Mouse (Mus musculus): ENCODE data around the gene 1810010H24Rik.

- TF ChIP-seq CTCF (IDR thresholded peaks at IDR 0.05; ENCODE audit: low read depth) (no peak), EP300 (IDR thresholded peaks at IDR 0.05; ENCODE audit: low read depth) (no peak)
Measured at GRCm38 (mm10) chr11:107022050-107022683, 3.3 kb upstream of the 1810010H24Rik start.

All from liver, embryonic 14.5 days (tissue).